Mouse (Mus musculus) frontal cortex, postnatal 25 days (tissue): ENCODE measurements around the gene 1700024B05Rik.
"Not testable (repeated sequence)": the region's sequence is repeated elsewhere in the genome, so short reads cannot be mapped to it uniquely, and the experiment has no call there.

Source experiments
- DNase-seq, 2 experiments: peaks; one replicate each; pipeline ENCODE4 v3.0.0; 2022; ENCODE audit warnings: low spot score in 2 of 2

Gene 1700024B05Rik

DNA sequence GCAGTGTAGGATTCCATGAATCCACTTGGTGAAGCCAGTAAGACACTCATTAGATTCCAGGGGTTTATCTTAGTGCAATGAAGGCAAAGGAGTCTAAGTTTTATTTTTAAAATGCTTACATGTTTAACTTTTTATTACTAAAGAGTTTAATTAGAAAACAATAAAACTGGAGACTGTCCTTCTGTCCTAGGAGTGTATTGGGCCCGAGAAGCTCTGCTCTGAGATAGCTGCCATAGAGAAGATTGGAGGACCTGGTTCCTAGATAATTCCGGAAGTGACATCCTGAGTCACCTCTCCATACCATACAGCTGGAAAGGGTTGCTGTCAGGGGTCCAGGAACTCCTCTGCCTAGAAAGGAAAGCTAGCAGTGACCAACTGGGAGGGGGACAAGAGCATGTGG lies at the start of gene 1700024B05Rik:
Gene 1700024B05Rik, plus strand, starts transcription at position 301 of the 400 bp plus-strand sequence.
- DNase-seq: not testable (repeated sequence)

DNA sequence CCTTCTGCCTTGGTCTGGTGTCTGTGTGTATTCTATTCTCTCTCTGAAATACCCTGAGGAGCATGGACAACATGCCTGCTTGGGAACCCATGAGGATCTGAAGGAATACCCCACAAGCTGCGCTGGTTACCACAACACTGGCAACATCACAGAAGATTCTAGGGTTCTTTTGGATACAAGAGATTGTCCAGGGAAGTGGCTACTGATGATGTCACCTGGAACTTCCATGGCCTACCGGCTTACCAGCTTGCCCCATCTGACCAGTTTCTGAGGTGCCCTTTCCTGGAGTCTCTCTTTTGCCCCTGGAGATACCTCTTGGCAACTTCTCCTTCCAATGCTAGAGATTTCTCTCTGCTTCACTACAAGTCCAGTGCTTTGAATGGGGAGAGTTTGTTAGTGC lies 36.6 kb upstream of the 1700024B05Rik start, which contains the start of gene Gm7980:
Gene Gm7980, minus strand, starts transcription at position 101 of the 400 bp plus-strand sequence.
- not testable (repeated sequence) for DNase-seq

DNA sequence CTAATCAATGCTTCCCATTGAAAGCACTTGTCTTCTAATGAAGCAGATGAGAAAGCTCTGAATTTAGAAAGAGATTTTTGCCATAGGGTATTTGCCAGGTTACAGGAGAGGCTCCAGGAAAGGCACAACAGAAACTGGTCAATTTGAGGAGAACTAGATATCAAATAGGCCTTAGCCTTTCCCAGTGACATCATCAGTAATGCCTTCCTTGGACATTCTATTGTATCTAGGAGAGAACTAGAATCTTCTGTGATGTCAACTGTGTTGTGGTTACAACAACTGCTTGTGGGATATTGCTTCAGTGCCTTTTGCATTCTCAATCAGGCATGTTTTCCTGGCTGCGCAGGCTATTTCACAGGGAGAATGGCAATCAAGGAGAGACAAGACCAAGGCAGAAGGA lies 19.1 kb upstream of the 1700024B05Rik start, which contains the start of gene 1700049E17Rik1:
Gene 1700049E17Rik1, plus strand, starts transcription at position 301 of the 400 bp plus-strand sequence.
- DNase-seq: not testable (repeated sequence)

DNA sequence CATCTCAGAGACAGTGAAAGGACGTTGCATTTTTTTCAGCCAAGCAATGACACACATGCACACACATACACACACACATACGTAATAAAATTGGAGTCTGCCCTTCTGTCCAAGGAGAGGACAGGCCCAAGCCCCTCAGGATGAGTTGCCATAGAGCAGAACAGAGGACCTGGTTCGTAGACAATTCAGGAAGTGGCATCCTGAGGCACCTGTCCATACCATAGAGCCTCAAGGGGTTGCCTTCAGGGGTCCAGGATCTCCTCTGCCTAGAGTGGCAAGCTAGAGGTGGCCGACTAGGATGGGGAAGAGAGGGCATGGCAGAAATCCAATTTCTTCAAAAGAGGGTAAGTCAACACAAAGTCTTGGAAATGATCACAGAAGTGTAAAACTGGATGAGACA lies 20.3 kb downstream of the 1700024B05Rik start:
- DNase-seq: not testable (repeated sequence)

DNA sequence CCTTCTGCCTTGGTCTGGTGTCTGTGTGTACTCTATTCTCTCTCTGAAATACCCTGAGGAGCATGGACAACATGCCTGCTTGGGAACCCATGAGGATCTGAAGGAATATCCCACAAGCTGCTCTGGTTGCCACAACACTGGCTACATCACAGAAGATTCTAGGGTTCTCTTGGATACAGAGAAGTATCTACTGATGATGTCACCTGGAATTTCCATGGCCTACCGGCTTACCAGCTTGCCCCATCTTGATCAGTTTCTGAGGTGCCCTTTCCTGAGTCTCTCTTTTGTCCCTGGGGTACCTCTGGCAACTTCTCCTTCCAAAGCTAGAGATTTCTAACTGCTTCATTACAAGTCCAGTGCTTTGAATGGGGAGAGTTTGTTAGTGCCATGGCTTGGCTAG lies 24.0 kb downstream of the 1700024B05Rik start, which contains the start of gene Gm6401:
Gene Gm6401, minus strand, starts transcription at position 101 of the 400 bp plus-strand sequence.
- DNase-seq: not testable (repeated sequence)

DNA sequence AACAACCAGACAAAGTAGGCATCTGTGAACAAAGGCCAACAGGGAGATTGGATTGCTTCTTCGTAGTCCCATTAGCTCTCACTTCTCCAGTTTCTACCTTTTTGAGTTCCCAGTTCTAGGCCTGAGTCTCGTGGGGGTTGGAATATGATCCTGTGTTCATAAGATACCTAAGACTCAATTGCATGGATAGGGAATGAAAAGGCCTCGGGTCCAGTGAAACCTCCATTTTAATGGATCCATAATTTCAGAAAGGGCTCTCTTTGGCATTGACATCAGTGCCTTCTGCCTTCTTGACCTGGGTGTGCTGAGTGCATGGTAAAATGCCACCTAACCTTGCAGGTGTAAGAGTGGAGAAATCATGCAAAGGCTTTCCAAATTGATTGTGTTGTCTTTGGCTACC lies 24.8 kb downstream of the 1700024B05Rik start:
- not testable (repeated sequence) for DNase-seq

DNA sequence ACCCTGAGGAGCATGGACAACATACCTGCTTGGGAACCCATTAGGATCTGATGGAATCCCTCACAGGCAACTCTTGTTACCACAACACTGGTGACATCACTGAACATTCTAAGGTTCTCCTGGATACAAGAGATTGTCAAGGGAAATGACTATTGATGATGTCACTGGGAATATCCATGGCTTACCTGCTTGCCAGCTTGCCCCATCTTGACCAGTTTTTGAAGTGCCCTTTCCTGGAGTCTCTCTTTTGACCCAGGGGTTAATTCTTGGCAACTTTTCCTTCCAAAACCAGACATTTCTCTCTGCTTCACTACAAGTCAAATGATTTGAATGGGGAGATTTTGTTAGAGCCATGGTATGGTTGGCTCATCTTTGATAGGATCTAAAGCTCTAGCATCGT lies 39.4 kb downstream of the 1700024B05Rik start, which contains the start of gene Gm3543:
Gene Gm3543, minus strand, starts transcription at position 101 of the 400 bp plus-strand sequence.
- not testable (repeated sequence) for DNase-seq
